Mouse (Mus musculus) v-Abl transformed pro-B cells (cell line): ENCODE results near the gene Fnd3c2.

Experiments
- in situ Hi-C, 2 experiments: fragments of 400-800 bp; cut with MboI; formaldehyde crosslinking; loops; one replicate each; pipeline ENCODE4 v1.15.1; 2025; ENCODE audit not compliant: unreplicated experiment in 2 of 2

Fnd3c2 gene

DNA sequence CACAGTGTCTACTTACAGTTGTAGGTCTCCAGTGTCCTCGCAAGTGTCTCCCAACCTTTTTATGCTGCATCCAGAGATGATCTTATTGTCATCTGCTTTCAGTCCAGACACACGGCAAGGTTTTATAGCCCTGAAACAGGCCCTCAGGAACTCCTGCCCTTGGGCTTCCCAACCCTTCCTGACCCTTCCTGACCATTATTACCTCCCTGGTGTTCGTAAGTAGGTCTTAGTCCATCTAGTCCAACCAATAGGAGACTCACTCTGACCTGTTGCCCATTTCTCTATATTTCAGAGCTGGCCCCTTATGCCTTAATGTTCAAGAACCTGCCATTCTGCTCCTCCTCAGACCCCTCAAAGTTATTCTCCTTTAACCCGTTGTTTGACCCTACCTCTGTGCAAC, at the start of gene Fnd3c2:
TSS of gene Fnd3c2 (minus strand) at position 101 of the 400 bp plus-strand sequence.
- in situ Hi-C loops, result no loop called here

DNA sequence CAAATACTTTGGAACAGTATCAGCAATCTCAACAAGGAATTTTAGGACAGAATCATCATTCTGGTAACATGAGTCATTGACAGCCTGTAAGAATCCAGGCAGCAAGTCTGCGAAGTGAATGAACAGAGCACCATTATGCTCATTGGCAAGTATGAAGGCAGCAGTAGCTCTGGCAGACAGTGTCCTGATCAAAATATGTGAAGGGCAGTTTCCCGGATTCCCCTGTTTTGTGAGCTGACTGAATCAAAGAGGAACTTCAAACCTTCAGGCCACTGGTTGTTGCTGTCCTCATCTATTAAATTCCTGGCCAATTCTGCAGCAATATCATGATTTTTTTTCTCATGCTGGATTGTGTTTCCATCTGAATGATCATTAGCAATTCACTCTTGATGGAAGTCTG, 29.3 kb upstream of the Fnd3c2 start:
- in situ Hi-C loops, result no loop called here

DNA sequence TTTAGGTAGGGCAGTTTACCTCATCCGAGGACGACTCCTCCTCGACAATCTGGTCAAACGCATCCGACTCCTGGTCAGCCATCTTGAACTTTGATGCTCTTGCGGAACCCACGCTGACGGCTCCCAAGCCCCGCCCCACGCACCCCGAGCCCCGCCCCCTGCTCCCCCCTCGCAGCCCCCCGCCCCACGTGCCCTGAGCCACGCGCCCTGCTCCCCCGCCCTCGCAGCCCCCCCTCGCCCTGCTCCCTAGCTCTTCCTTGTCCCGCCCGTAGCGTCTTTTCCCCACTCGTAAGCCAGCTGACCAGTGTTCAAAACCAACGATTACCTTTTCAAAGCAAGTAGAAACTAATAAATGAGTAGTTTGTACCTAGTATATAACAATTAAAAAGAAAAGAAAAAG, 34.1 kb downstream of the Fnd3c2 start, which contains the start of gene Taf9b:
TSS of gene Taf9b (minus strand) at position 101 of the 400 bp plus-strand sequence.
- in situ Hi-C loops, result loop anchor here in 1 of 2 experiments (25.0 kb wide), 1 partner anchor 1266 kb away; no protein-coding TSS in a partner anchor

DNA sequence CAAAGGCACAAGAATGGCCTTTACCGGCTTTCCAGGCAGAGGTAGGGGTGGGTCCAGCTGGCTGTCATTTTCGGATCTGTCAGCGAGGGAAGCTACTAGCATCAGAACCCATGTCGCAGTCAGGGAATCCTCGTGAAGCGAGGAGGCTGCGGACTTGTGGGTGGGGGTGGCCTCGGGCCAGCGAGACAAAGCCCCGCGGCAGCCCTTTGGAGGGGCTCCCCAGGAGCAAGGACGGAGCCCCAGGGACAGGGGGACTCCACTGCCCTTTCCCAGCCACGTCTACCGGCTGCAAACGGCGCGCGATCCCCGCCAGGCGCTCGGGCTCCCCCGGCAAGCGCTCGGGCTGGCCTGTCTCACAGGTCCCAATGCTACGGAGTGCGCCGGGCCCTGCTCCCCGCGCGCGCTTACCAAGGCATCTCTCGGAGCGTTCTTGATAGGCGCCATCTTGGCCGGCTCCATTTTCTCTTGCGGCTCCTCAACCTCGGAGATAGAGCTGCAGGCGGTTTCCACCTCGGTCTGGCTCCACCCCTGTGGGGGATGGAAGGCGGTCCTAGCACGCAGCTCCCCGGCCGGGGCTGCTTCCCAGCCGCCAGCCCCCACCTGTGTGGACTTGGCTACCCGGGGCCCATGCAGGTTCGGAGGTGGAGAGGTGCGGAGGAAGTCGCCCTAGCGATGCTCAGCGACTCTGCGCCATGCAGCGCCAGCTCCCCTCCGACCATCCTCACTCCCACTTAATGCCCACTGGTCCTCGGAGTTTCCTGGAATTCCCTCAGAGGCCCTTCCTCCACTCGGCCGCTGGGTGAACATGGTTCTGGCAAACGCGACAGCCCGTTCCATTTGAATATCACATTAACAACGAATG, 35.8 kb downstream of the Fnd3c2 start:
- in situ Hi-C loops, result loop anchor here in 1 of 2 experiments (25.0 kb wide), 1 partner anchor 1268 kb away; no protein-coding TSS in a partner anchor

DNA sequence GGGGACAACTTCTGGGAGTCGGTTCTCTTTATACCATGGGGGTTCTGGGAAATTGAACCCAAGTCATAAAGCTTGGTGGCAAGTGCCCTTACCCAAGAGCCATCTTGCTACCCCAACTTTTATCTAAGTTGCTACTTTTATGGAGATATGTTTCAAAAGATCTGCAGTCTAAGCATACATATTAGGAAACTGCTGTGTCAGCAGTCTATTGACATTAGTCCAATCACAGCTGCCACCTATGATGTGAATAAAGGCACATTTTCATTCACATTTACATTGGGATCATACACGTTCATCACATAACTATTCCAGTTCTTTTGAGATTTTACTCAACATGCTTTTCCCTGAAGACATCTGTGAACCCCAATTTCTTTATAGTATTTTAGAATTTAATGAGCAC, 46.1 kb downstream of the Fnd3c2 start:
- in situ Hi-C loops, result loop anchor here (10.0 to 25.0 kb wide), 2 partner anchors 556 to 1278 kb away; no protein-coding TSS in a partner anchor

DNA sequence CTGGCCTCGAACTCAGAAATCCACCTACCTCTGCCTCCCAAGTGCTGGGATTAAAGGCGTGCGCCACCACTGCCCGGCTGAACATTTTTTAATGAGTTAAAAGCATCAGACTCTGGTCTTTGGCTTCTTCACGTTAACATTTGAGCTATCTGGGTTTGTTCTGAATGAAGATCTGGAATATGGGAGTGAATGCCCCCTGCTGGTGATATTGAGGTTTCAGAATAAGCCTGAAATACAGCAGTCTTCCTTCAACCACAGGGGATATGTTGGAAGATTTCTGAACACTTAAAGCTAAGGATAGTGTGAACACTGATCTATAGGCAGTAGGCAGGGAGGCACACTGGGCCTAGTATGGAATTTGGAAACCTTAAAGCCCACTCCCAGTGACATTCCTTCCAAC, 56.3 kb downstream of the Fnd3c2 start:
- in situ Hi-C loops, result loop anchor here in 1 of 2 experiments (25.0 kb wide), 1 partner anchor 563 kb away; no protein-coding TSS in a partner anchor

DNA sequence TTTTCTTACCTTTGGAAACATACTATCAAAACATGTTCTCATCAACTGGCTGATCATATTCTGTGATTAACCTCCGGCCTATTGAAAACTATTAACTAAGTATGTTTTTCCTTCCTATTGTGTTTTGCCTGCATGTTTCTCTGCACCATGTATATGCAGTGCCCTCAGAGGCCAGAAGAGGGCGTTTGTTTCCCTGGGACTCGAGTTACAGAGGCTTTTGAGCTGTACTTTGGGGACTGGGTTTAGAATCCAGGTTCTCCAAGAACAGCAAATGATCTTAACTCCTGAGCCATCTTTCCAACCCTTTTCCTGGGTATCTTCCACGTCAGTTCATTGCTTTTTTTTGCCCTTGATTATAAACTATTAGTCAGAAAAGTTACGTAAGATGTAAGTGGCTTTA, 57.9 kb downstream of the Fnd3c2 start:
- in situ Hi-C loops, result loop anchor here in 1 of 2 experiments (25.0 kb wide), 1 partner anchor 565 kb away; no protein-coding TSS in a partner anchor

DNA sequence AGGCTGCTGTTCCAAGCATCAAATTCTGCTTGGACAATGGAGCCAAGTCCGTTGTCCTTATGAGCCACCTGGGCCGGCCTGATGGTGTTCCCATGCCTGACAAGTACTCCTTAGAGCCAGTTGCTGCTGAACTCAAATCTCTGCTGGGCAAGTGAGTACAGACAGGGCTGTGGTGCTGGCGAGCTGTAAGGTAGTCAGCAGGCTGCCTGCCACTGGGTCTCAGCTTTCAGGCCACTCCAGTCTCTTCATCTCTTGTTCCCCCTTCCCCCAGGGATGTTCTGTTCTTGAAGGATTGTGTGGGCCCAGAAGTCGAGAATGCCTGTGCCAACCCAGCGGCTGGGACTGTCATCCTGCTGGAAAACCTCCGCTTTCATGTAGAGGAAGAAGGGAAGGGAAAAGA, 60.8 kb downstream of the Fnd3c2 start:
- in situ Hi-C loops, result loop anchor here in 1 of 2 experiments (25.0 kb wide), 1 partner anchor 568 kb away; no protein-coding TSS in a partner anchor

DNA sequence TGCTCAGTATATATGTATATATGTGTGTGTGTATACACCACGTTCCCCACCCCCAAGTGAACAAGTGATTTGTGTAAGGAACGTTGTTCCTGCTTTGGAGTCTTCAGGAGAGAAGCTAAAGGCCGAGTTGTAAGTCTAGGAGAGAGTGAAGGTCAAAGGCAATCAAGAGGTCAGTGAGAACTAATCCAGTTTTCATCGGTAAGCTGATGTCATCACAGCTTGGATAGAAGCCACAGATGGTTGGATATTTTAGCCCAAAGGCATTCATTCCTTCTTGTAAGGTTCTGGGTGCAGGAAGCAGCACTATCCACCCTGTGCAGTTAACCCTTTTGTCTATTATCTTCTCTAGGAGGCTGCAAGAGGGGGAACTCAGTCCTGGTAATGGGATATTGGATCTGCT, 65.1 kb downstream of the Fnd3c2 start:
- in situ Hi-C loops, result loop anchor here in 1 of 2 experiments (25.0 kb wide), 1 partner anchor 572 kb away; no protein-coding TSS in a partner anchor

DNA sequence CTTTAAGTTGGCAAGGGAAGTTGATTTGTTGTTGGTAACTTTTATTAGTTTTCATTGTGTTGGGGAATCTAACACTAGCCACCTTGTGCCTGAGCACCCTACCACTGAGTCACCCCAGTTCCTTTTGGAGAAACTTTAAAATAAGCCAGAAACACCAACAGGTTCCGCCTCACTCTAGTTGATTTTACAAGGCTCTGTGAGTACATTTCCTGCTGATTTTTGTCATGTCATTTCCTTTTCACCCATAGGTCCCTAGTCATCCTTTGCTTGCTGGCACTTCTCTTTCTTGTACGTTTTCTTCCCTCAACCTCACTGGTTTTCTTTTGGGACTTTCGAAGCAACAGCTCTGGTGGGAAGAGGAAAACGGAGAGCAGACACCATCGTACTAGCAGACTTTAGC, 65.8 kb downstream of the Fnd3c2 start:
- in situ Hi-C loops, result loop anchor here in 1 of 2 experiments (25.0 kb wide), 1 partner anchor 573 kb away; no protein-coding TSS in a partner anchor

DNA sequence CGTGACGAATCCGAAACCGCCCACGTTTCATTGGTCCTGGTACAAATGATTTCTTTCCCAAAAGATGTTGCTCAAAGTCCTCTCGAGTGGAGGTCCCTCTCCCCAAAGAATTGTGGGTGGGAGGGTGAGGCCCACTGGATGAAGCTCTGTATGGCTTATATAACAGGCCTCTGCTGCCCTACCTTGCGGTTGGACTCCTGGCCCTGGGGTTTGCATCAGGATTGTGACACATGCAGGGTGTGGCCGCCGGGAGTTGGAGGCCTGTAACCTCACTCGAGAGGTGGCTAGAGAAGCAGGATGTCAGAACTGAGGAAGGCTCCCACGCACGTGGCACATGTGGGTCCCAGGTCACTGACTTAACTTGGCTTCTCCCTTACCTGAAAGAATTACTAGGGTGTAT, 67.4 kb downstream of the Fnd3c2 start:
- in situ Hi-C loops, result loop anchor here in 1 of 2 experiments (25.0 kb wide), 1 partner anchor 575 kb away; no protein-coding TSS in a partner anchor

DNA sequence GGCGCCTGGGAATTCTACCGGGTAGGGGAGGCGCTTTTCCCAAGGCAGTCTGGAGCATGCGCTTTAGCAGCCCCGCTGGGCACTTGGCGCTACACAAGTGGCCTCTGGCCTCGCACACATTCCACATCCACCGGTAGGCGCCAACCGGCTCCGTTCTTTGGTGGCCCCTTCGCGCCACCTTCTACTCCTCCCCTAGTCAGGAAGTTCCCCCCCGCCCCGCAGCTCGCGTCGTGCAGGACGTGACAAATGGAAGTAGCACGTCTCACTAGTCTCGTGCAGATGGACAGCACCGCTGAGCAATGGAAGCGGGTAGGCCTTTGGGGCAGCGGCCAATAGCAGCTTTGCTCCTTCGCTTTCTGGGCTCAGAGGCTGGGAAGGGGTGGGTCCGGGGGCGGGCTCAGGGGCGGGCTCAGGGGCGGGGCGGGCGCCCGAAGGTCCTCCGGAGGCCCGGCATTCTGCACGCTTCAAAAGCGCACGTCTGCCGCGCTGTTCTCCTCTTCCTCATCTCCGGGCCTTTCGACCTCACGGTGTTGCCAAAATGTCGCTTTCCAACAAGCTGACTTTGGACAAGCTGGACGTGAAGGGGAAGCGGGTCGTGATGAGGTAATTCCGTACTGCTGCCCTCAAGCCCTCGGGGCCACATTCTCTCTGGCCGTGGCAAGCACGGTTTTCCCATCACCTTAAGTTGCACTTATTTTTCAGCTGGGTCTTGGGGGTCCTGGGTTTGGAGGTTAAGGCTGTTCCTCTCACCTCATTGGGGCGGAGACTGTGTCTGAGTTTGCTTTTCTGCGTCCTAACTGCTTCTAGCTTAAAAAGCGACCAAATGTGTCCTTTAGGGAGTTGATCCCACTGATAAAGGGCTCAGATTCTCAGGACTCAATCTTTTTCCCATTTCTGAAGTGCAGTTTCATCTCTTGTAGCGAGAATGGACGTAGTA, 68.2 kb downstream of the Fnd3c2 start, which contains the start of gene Pgk1:
TSS of gene Pgk1 (plus strand) at position 388 of the 937 bp plus-strand sequence.
- in situ Hi-C loops, result loop anchor here in 1 of 2 experiments (25.0 kb wide), 1 partner anchor 575 kb away; no protein-coding TSS in a partner anchor

DNA sequence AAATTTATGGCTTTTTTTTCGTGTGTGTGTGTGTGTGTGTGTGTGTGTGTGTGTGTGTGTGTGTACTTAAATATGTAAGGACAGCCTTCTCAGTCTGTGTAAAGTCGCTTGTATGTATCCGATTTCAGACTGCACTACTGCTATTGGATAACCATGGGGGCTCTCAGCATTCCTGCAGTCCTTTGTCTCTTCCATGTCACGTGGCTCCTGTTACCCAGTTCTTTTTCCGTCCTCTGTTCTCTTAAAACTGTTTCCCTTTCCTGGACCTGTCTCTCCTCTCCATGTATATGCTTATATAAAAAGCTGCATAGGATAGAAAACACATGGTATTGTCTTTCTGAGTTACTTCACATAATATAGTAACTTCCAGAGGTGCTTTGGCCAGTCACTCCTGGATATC, 69.5 kb downstream of the Fnd3c2 start:
- in situ Hi-C loops, result loop anchor here in 1 of 2 experiments (25.0 kb wide), 1 partner anchor 577 kb away; no protein-coding TSS in a partner anchor
